24 mouse cellular contexts compared by ENCODE assay signal in the genomic region with DNA sequence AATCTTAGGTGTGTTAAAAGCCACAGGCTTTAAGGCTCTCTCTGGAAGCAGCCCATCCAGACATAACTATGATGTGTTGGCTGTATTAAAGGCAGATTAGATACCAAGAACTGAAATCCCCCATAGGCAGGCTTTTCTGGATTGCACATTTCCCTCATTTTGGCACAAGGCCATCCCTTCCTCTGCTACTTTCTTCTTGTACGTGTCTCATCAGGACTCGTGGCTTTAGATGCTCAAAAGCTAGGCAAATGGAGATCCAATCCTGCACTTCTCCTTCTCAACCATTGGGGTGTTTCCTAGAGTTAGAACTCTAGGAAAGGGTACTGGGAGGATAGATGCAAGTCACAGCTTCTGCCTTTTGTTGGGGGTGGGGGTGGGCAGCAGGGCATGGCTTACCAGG.
"Had no signal": no experiment of that assay in that cellular context is flagged by ENCODE, and none has a peak within 500 bp of the region (broad histone marks: within the 10 kb centered on the region; RNA-seq: fewer than 3 reads in every experiment).

No protein-coding gene starts in this region.

- H3K4me2 ChIP-seq: kidney, embryonic 15.5 days; limb, embryonic 12.5 days; liver, embryonic 12.5 days; liver, embryonic 15.5 days; midbrain, embryonic 12.5 days; neural tube, embryonic 12.5 days; neural tube, embryonic 15.5 days had no signal

- H3K9me3 ChIP-seq: kidney, embryonic 15.5 days; limb, embryonic 12.5 days; liver, embryonic 12.5 days; liver, embryonic 15.5 days; midbrain, embryonic 12.5 days; neural tube, embryonic 12.5 days; neural tube, embryonic 15.5 days had no signal

- H3K27me3 ChIP-seq: kidney, embryonic 15.5 days; limb, embryonic 12.5 days; liver, embryonic 12.5 days; liver, embryonic 15.5 days; midbrain, embryonic 12.5 days; neural tube, embryonic 12.5 days; neural tube, embryonic 15.5 days had no signal

- H3K27ac ChIP-seq: kidney, embryonic 15.5 days; left cerebral cortex, adult 2 months; limb, embryonic 12.5 days; liver, embryonic 12.5 days; liver, embryonic 15.5 days; midbrain, embryonic 12.5 days; neural tube, embryonic 12.5 days; neural tube, embryonic 15.5 days; stomach, postnatal 0 days had no signal

- DNase-seq: kidney, adult 11 months; kidney, adult 8-10 months; kidney, postnatal 10 days; kidney, postnatal 36 days; layer of hippocampus, postnatal 36 days; liver; lung, adult 2 months; lung, postnatal 14 days; lung, postnatal 4 days; right cerebral cortex, adult 18-20 months; right cerebral cortex, postnatal 14 days; right cerebral cortex, postnatal 4 days; thymus, adult 2 months; thymus, postnatal 14 days; thymus, postnatal 4 days had no signal

- H3K36me3 ChIP-seq: limb, embryonic 12.5 days; liver, embryonic 12.5 days; liver, embryonic 15.5 days; midbrain, embryonic 12.5 days; neural tube, embryonic 12.5 days; neural tube, embryonic 15.5 days had no signal

- H3K9ac ChIP-seq: kidney, embryonic 15.5 days; limb, embryonic 12.5 days; liver, embryonic 12.5 days; liver, embryonic 15.5 days; midbrain, embryonic 12.5 days; neural tube, embryonic 12.5 days; neural tube, embryonic 15.5 days had no signal

- ATAC-seq: liver, embryonic 12.5 days had no signal

- H3K4me3 ChIP-seq: kidney, embryonic 15.5 days; left cerebral cortex, adult 2 months; limb, embryonic 12.5 days; liver, embryonic 12.5 days; liver, embryonic 15.5 days; midbrain, embryonic 12.5 days; neural tube, embryonic 12.5 days; neural tube, embryonic 15.5 days had no signal

- H3K4me1 ChIP-seq: kidney, embryonic 15.5 days; limb, embryonic 12.5 days; liver, embryonic 12.5 days; liver, embryonic 15.5 days; midbrain, embryonic 12.5 days; neural tube, embryonic 12.5 days; neural tube, embryonic 15.5 days had no signal
